Mouse (Mus musculus) embryonic facial prominence, embryonic 10.5 days (tissue): ENCODE measurements at regions not wholly inside any gene's neighbourhood (a gene's known extent, or its start where the extent isn't known, plus 50 kb on each side); places are given as distances from the start of the nearest gene placed in this dataset.
A peak's percentile ranks its signal among the peaks of the same experiment; 100 is the strongest.
"Not testable (repeated sequence)": the region's sequence is repeated elsewhere in the genome, so short reads cannot be mapped to it uniquely, and the experiment has no call there.

ENCODE experiments used
- DNase-seq: peaks from one replicate; pipeline ENCODE4 v3.0.0-alpha.2; 2017; ENCODE audit warnings: low spot score
- H3K27ac ChIP-seq: fragments of 300-500 bp; sonication (generic); replicated peaks from 2 replicates; pipeline ENCODE4 v1.5.1; 2016; ENCODE audit warnings: mild to moderate bottlenecking
- H3K27me3 ChIP-seq: fragments of 300-500 bp; sonication (generic); replicated peaks from 2 replicates; pipeline ENCODE4 v1.6.1; 2016; ENCODE audit warnings: low read depth, mild to moderate bottlenecking; ENCODE audit not compliant: poor library complexity, severe bottlenecking
- H3K36me3 ChIP-seq: fragments of 300-500 bp; sonication (generic); replicated peaks from 2 replicates; pipeline ENCODE4 v1.6.1; 2016; ENCODE audit warnings: mild to moderate bottlenecking, moderate library complexity
- H3K4me1 ChIP-seq: fragments of 300-500 bp; sonication (generic); 2 replicates; pipeline ENCODE4 v1.6.1; 2016
- H3K4me3 ChIP-seq: fragments of 300-500 bp; sonication (generic); 2 replicates; pipeline ENCODE4 v1.5.1; 2016; ENCODE audit warnings: mild to moderate bottlenecking, moderate library complexity
- H3K9me3 ChIP-seq: fragments of 300-500 bp; sonication (generic); 2 replicates; pipeline ENCODE4 v1.6.1; 2016; ENCODE audit warnings: mild to moderate bottlenecking
- WGBS: fragments of 180-500 bp; shearing (Covaris S2); methylation state at CpG from one replicate; pipeline ENCODE4 v1.1.7; 2016; 5-methylcytosine and 5-hydroxymethylcytosine counted together

- H3K4me3 ChIP-seq, H3K4me1 ChIP-seq, H3K27me3 ChIP-seq, H3K36me3 ChIP-seq, H3K27ac ChIP-seq: not testable (repeated sequence)
- DNase-seq: peak; percentile 6
- WGBS: 83% methylated on average over 3 of the region's 3 CpGs
- peaks cover 66% of the 10 kb centered on the region for H3K9me3 ChIP-seq
Measured at GRCm38 (mm10) chr6:3137823-3138222, 261.5 kb downstream of the Samd9l start.

DNA sequence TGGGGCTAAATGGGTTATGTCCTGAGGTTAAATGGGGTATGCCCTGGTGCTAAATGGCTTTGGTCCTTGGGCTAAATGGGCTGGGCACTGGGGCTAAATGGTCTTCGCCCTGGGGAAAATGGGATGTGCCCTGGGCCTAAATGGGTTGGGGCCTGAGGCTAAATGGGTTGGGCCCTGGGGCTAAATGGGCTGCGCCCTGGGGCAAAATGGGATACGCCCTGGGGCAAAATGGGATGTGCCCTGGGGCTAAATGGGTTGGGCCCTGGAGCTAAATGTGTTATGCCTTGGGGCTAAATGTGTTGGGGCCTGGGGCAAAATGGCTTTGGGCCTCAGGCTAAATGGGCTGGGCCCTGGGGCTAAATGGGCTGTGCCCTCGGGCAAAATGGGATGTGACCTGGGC is 265.6 kb downstream of the Samd9l start:
- H3K27me3 ChIP-seq, H3K36me3 ChIP-seq, DNase-seq, H3K27ac ChIP-seq, H3K4me3 ChIP-seq, H3K4me1 ChIP-seq: not testable (repeated sequence)
- H3K9me3 ChIP-seq: peaks cover 48% of the 10 kb centered on the region
- 87% methylated on average over 4 of the region's 4 CpGs for WGBS

- 9% methylated on average over 2 of the region's 3 CpGs for WGBS
- not testable (repeated sequence) for H3K27ac ChIP-seq, DNase-seq, H3K36me3 ChIP-seq, H3K4me3 ChIP-seq, H3K9me3 ChIP-seq, H3K27me3 ChIP-seq, H3K4me1 ChIP-seq
Measured at GRCm38 (mm10) chr6:3116296-3116695, 283.1 kb downstream of the Samd9l start.
